Mouse (Mus musculus): ENCODE measurements around the gene Espl1.

The Espl1 gene

DNA sequence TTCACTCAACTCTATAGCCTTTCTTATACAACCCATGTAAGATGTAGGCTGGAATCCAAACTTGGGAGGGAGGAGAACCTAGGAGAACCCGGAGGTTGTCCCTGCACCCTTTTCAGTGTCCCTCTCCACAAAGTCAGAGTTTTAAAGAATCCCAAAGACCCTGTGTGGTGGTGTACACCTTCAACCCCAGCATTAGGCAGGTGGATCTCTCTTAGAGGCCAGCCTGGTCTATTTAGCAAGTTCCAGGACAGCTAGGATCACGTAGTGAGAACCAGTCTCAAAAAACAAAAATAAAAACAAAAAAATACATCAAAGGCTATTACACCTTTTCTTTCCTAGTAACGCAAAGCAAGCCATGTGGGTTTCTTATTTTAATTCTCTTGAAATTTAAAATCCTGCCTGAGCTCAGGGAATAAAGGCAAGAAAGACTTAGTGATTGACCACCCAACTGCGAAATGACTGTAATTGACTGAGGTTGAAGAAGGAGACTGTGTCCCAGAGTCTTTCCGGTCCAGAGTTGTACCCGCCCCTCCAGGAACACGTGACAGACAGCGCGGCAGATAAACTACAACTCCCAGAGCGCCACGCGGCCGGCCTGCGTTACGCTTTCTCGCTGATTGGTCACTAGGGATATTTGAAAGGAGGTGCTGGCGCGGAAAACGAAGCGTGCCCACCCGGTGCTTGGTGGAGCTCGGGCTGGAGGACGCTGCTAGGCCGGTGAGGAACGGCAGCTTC lies at the start of gene Espl1:
Espl1 (plus strand) TSS at position 634 of the 735 bp plus-strand sequence.
- in situ Hi-C loops (cut with MboI; ENCODE audit: unreplicated experiment in 2 of 2), result no loop called here

DNA sequence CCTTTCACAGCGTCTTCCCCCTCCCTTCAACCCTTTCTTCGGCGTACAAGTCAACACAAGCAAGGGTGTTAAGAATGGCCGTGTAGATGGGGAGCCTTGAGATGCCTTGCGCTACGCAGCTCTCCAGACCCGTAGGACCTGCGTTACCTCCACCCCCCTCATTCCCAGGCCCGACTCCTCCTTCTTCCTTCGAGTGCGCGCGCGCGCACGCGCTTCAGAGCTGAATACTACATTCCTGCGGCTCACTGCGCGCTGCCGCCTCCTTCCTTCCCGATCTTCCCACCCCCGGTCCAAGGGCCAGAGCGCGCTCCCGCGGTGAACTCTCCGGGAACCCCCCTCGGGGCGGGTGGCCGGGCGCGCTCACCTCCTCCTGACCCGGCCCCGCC lies 49.2 kb upstream of the Espl1 start:
- in situ Hi-C loops (cut with MboI; ENCODE audit: unreplicated experiment in 2 of 2), result loop anchor here in 1 of 2 experiments (5.0 kb wide), 1 partner anchor 35 kb away; no protein-coding TSS in a partner anchor

DNA sequence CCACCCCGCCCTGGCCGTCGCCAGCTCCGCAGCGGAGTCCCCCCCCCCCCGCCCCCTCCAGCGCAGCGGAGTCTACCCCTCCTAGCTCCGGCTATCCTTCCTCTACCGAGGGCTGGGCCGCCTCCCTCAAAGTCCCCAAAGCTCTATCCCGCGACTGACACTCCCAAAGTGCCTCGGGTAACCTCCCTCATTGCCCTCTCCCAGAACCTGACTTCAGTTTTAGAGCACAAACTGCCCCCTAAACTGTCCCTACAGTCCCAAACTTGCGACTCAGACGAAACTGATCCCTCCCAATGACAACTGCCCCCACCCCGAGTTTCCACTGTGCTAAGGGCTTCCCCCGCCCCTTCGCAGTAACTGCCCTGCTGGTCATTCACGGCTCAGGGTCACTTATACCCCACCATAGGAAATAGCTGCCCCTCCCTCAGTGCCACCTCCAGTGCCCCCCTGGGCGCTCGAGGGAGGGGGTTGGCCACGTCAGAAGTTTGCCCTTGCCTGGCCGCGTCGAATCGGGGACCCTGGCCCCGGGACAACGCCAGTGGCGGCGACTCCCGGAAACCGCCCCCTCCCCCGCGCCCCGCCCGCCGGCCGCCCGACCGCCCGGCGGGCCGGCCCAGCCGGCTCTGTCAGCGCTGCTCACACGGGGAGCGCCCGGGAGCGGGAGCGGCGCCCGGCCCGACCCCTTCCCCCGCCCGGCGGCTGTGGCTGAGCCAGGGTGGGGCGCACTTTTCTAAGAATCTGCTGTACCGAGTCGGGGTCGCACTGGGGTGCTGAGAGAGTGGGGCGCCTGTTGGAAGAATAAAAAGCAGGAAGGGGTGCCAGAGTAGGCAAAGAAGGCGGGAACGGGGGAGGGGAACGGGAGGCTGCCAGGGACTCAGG lies 48.6 kb upstream of the Espl1 start:
- in situ Hi-C loops (cut with MboI; ENCODE audit: unreplicated experiment in 2 of 2), result loop anchor here in 1 of 2 experiments (5.0 kb wide), 1 partner anchor 35 kb away; no protein-coding TSS in a partner anchor

DNA sequence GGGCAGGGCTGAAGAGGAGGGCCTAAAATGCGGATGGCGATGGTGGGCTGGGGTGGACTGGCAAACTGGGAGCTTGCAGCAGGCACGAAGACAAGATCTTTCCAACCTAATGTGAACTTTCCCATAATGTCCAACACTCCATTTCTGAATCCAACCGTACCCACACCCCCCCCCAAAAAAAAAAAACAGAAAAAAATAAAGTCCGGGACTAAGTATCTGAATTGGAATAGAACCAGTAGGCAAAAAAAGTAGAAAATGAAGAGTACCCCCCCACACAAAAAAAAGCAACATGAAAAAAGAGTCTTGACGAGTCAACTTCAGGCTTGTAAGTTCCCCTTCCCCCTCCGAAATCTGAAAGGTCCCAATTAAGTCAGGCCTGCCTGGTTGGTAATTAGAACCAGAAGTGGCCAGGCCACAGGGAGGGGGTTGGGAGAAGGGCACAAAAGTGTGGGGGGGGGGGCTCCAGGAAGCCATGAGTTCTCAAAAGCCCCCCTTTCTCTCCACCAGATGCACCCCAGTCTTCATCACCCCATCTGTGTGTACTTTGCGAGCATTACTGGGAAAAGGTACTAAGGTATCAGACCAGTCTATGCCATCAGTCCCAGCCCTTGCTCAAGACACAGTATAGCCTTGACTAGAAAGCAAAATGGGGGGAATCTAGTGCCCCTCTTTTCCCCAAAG lies 47.8 kb upstream of the Espl1 start:
- in situ Hi-C loops (cut with MboI; ENCODE audit: unreplicated experiment in 2 of 2), result loop anchor here in 1 of 2 experiments (5.0 kb wide), 1 partner anchor 34 kb away; no protein-coding TSS in a partner anchor

DNA sequence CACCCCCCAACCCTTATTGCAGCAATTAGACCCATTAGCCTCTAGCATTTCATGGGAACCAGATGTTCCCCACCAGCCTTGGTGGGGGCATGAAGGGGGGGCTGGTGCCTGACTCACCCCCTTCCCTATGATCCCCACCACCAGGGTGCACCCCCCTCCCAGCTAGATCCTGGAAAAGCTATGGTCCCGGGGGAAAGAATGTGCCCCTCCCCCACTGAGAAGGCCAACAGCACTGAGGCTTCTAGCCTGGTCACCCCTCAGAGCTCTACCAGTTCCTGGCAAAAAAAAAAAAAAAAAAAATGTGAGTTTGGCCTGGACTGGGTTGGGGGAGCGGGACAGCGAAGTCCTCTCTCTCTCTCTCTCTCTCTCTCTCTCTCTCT lies 47.3 kb upstream of the Espl1 start:
- in situ Hi-C loops (cut with MboI; ENCODE audit: unreplicated experiment in 2 of 2), result loop anchor here in 1 of 2 experiments (5.0 kb wide), 1 partner anchor 33 kb away; no protein-coding TSS in a partner anchor

DNA sequence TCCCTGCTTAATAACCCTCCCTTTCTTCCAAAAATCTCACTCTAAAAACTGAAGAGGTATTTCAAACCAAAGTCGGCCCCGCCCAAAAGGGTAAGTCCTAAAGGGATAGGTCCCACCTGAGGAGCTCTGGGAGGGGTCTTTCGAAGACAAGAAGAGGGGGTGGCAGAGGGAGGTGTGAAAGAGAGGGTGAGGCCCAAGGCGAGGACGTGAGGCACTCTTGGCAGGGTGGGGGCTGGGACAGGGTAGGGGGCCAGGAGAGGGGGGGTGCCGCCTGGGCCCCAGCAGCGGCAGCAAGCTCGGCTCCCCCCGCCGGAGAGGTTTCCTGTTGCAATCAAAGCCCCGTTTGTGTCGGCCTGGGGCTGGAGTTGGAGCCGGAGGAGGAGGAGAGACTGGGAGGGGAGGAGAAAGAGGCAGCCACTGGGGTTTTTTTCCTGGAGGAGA lies 46.8 kb upstream of the Espl1 start:
- in situ Hi-C loops (cut with MboI; ENCODE audit: unreplicated experiment in 2 of 2), result loop anchor here in 1 of 2 experiments (5.0 kb wide), 1 partner anchor 33 kb away; no protein-coding TSS in a partner anchor

DNA sequence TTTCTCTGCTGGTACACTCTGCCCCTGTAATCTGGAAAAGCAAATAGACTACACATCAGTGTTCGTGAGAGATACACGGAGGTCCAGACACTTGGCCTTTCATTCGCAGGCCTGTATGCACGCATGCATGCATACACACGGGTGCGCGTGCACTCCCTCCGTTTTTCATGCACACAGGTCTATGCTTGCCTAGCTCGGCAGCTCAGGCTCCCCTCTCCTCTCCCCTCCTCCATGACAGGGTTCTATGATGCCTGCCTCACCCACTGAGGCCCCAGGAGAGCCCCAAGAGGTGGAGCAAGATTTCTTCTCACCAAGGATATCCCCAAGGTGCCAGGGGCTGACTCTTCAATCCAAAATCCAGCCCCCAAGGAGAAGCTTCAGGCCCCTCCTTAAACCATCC lies 46.1 kb upstream of the Espl1 start:
- in situ Hi-C loops (cut with MboI; ENCODE audit: unreplicated experiment in 2 of 2), result loop anchor here in 1 of 2 experiments (5.0 kb wide), 1 partner anchor 32 kb away; no protein-coding TSS in a partner anchor

DNA sequence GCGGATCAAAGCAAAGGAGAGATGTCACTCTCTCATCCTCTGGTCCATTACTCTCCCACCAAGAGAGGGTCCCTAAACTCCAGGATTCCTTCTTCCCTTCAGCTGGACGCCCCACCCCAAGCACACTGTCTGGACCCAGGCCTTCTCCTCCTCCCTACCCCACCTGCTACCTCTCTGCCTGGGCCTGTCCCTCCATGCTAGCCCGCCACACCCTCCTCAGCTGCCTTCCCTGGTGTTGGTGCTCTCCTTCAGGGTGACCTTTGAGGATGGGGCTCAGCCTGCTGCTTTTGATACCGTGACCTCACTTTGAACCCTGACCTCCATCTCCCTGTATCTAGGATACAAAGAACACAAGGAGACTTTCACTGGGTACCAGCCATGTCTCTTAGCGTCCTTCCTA lies 45.5 kb upstream of the Espl1 start:
- in situ Hi-C loops (cut with MboI; ENCODE audit: unreplicated experiment in 2 of 2), result no loop called here

DNA sequence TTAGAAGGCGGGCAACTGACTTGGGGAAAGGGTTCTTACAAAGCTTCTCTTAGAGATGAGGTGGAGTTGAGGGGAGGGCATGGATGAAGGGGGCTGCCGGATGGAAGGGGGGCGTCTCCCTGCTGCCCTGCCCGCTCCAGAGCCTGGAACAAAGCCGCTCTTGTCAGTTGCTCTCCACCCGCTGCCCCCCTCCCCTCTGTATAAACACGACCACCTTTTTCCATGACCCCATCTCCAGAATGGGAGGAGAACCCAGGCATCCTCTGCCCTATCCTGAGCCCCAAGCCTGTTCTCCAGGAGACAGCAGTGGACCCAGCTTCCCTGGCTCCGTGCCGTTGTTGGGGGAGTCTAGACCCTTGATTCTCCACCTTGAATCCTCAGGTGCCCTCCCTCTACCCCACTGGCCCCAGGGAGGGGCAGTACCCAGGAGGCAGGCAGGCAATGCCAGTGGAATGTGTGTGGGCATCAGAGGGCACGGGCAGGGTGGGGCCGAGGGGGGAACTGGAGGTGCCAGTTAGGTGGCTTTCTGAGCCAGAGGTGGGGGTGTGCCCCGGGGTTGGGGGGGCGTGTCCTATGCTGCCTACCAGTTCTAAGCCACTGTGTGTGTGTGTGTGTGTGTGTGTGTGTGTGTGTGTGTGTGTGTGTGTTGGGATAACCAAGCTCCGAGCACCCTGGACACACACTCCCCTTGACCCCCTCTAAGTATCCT lies 40.4 kb upstream of the Espl1 start:
- in situ Hi-C loops (cut with MboI; ENCODE audit: unreplicated experiment in 2 of 2), result no loop called here

DNA sequence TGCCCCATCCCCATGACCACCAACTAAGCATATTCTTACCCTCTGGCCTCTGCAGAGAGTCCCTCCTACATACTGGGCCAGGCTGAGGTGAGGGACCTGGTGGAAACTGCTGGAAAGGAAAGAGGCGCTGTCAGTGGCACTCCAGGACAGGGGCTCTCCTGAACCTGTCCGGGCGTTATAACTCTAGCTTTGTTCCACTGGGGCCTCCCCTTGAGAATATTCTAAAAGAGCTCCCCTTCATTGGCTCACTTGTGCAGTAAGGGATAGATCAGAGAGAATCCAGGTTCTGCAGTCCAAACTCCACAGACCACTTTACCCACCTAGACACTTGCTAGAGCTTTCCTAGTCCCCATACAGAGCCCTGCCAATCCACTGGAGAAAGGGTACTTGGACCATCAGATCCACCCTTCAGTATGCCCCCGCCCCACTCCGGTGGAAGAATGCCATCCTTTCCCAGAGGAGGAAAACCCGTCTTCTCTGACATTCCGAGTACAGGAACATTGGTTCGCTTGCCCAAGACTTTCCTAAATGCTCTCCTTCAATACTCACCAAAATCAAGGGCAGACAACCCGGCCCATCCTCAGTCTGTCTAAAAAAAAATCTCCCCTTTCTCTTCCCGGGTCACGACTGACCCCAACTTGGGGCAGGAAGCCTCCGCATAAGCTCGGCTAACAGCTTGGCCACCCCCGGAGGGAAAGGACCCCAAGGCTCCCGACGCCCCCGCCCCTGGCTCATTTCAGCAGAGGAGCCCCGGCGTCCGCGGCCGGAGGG lies 39.5 kb upstream of the Espl1 start:
- in situ Hi-C loops (cut with MboI; ENCODE audit: unreplicated experiment in 2 of 2), result no loop called here

DNA sequence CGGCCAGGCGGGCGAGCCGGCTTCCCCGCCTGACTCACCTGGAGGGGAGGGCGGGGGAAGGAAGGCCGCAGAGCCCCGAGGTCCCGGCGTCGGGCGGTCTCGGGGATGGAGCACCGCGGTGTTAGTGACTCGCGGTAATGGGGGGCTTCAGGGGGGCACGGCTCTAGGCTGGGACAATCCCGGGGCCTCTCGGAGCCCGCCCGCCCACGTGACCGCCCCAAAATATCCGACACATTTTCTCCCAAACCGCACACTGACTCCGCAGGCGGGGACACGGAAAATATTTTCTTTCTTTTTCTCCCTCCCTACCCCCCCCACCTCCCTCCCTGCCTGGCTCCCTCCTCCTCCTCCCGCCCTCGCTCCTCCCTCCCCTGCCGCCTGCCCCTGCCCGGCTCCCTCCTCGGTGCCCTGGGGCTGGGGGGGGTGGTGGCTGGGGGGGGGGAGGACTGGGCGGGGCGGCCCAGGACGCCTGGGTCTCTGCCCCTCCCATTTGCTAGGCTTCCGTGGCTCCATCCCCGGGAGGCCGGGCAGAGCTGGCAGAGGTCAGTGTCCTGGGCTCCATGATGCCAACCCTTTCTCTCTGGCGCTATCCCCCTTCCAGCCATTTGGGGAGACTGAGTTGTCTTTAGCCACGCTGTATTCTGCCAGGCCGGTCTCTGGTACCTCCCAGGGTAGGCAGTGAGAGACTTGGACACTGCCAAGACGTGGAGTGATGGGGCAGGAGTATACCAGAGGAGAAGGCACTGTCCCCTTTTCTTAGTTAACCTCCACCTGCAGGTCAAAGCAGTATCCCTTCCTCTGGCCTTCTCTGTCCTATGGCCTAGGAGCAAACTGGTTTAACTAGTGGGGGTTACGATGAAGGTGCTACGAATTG lies 38.6 kb upstream of the Espl1 start, which contains the start of gene Rarg:
Rarg (minus strand) TSS at position 316 of the 874 bp plus-strand sequence.
- in situ Hi-C loops (cut with MboI; ENCODE audit: unreplicated experiment in 2 of 2), result no loop called here

DNA sequence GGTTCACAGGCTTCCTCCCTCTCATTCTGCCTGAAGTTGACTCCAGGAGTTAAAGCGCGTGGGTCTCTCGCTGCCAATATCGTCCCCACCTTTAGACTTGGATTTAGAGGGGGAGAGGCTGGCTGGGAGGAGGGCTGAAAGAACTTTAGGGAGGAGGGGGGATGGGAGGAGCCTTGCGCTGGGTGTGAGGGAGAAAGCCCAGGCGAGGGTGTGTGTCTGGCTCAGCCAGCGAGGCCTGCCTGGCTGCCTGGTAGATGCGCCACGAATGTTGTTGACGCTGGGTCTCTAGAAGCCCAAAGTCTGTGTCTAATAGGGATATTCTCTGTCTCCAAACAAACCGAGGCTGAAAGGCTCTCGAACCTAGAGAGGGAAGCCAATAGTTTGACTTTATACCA lies 38.0 kb upstream of the Espl1 start:
- in situ Hi-C loops (cut with MboI; ENCODE audit: unreplicated experiment in 2 of 2), result no loop called here

DNA sequence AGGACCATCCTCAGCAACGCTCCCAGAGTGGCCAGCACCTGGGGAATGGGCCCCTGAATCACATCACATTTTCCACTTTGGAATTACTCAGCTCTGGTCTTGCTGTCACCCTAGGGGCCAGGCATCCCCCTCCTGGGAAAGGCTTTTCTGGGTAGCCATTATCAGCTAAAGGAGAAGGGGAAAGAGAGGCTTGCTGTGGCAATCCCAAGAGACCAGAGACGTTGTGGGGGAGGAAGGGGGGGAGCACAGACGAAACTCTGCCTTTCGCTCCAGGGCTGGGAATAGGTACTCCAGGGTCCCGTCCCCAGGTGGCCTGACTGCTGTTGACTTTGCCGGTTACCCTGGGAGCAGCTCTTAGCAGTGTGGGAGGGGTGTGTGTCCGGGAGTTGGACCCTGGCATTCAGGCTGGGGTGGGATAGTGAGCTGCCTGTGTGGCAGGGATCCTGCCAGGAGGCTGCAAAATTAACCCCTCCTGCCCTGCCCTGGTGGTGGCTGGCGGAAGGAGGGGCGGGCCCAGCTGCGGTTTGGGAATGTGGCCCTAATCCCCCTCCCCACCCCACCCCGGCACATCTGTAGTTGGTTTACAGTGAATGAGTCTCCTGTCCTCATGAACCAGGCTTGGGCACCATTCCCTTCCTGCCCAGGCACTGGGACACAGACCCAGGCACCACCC lies 37.3 kb upstream of the Espl1 start:
- in situ Hi-C loops (cut with MboI; ENCODE audit: unreplicated experiment in 2 of 2), result no loop called here

DNA sequence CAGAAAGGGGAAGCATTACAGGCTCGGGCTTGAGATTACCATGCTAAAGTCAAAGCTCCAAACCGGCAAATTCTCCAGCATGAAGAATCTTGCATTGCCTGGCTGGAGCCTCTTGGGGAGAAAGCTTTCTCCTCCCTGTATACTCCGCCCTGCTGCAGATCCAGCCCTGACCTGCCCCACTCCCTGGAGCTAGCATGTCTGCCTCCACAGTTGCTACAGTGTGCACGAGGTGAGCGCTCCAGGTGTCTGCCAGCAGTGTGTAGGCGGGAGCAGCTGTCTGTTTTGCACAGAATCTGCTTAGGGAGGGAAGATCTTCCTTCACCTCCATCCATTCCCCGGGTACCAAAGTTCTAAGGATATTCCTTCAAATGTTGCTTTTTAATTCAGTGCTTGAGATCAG lies 33.5 kb upstream of the Espl1 start:
- in situ Hi-C loops (cut with MboI; ENCODE audit: unreplicated experiment in 2 of 2), result no loop called here

DNA sequence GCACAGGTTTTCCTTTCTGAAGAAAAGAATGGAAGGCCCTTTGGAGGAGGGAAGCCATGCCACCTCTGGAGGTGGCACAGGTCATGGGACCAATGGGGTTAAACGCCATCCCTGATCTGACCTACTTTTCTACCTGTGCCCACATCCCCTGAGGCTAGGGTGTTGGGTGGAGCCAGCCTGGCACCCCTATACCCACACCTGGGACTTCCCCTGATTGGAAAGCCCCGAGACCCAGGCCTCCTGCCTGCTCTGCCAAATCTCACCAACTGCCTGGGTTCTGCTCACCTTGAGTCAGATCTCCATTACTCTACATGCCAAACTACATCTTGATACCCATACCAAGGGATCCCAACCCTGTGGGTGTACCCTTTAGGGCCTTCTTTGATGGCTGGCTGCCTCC lies 33.0 kb upstream of the Espl1 start:
- in situ Hi-C loops (cut with MboI; ENCODE audit: unreplicated experiment in 2 of 2), result no loop called here

DNA sequence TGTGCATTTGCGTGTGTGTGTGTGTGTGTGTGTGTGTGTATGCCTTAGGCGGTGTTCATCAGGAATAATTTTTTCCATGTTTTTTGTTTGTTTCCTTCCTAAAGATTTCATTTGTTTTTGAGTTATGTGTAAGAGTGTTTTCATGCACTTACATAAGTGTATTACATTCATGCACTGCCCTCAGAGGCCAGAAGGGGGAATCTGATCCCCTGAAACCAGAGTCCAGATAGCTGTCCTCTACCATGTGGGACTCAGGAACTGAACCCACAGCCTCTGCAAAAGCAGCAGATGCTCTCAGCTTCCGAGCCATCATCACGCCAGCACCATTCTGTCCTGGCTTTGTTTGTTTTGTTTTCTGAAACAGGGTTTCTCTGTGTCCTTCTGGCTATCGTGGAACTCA lies 30.5 kb upstream of the Espl1 start:
- in situ Hi-C loops (cut with MboI; ENCODE audit: unreplicated experiment in 2 of 2), result no loop called here

DNA sequence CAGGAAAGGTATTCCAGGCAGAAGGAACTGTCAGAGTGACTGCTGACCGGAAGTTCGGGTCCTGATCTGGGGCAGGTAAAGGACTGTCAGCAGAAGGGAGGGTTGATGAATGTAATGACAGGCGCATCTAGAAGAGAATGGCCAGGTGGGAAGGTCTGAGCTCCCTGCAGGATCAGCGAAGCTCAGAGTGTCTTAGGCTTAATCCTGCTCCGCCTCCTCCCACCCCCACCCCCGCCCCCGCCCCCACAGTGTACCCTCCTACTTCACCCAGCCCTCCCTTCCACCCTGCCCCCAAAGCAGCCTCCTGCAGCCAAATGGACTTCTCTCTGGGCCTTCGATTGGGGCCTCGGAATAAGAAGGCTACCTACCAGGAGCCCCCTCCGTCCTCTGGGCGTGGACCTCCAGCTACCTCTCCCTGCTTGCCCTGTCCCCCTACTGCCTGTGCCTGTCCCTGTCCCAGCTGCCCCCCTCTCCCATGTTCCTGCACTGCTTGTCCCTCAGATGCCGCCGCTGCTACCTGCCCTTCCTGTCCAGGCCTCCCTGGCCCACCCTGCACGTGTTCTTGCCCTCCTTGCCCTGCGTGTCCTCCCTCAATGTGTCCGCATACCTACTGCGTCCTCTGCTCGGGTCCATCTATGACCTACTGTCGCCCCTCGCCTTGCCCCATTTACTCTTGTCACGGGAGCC lies 25.6 kb upstream of the Espl1 start, which contains the start of gene Gm9918:
Gm9918 (plus strand) TSS at position 290 of the 687 bp plus-strand sequence.
- in situ Hi-C loops (cut with MboI; ENCODE audit: unreplicated experiment in 2 of 2), result loop anchor here in 1 of 2 experiments (5.0 kb wide), 1 partner anchor 33 kb away; no protein-coding TSS in a partner anchor

Data from v-Abl transformed pro-B cells (cell line).